Mouse (Mus musculus) forebrain, embryonic 13.5 days (tissue): ENCODE data around the gene Dab2ip. TPM values are rescaled to one million over a fixed set of nuclear protein-coding genes. Genes with fewer than 3 reads are reported as not detected.
A peak's percentile ranks its signal among the peaks of the same experiment; 100 is the strongest.

Source experiments
- ATAC-seq: fragments of 200-750 bp; cut with Nextera tagmentation; 2 replicates; pipeline ENCODE4 v1.8.0; 2017
- H3K27ac ChIP-seq: fragments of 300-500 bp; sonication (generic); 2 replicates; pipeline ENCODE4 v1.5.1; 2015; ENCODE audit warnings: inconsistent platforms, mild to moderate bottlenecking, moderate library complexity
- H3K27me3 ChIP-seq: fragments of 300-500 bp; sonication (generic); 2 replicates; pipeline ENCODE4 v1.6.1; 2015; ENCODE audit warnings: mild to moderate bottlenecking, inconsistent platforms
- H3K36me3 ChIP-seq: fragments of 300-500 bp; sonication (generic); 2 replicates; pipeline ENCODE4 v1.6.1; 2015; ENCODE audit warnings: mild to moderate bottlenecking, inconsistent platforms; ENCODE audit not compliant: poor library complexity, severe bottlenecking
- H3K4me1 ChIP-seq: fragments of 300-500 bp; sonication (generic); 2 replicates; pipeline ENCODE4 v1.6.1; 2015; ENCODE audit warnings: inconsistent platforms
- H3K4me2 ChIP-seq: fragments of 300-500 bp; sonication (generic); 2 replicates; pipeline ENCODE4 v1.6.1; 2015; ENCODE audit warnings: inconsistent platforms, mild to moderate bottlenecking, moderate library complexity
- H3K4me3 ChIP-seq: fragments of 300-500 bp; sonication (generic); 2 replicates; pipeline ENCODE4 v1.5.1; 2015; ENCODE audit warnings: mild to moderate bottlenecking, inconsistent platforms
- H3K9ac ChIP-seq: fragments of 300-500 bp; sonication (generic); 2 replicates; pipeline ENCODE4 v1.6.1; 2015; ENCODE audit warnings: mild to moderate bottlenecking, inconsistent platforms
- H3K9me3 ChIP-seq: fragments of 300-500 bp; sonication (generic); replicated peaks from 2 replicates; pipeline ENCODE4 v1.6.1; 2016; ENCODE audit warnings: inconsistent platforms
- WGBS: fragments of 180-500 bp; shearing (Covaris S2); methylation state at CpG from one replicate; pipeline ENCODE4 v1.1.7; 2015; 5-methylcytosine and 5-hydroxymethylcytosine counted together
- polyA plus RNA-seq: library from polyadenylated mRNA; unstranded; fragments of >200 nt; fragmentation: Nextera tagmentation; extraction: Ambion mirVana; gene quantifications from 2 replicates; pipeline ENCODE4 v1.2.1, GENCODE M21; 2015

Dab2ip gene
- polyA plus RNA-seq, 1 experiment from 2014 or later: 27.4 TPM

- no peak overlapping the region for H3K4me2 ChIP-seq
- WGBS: 92% methylated on average over 7 of the region's 7 CpGs
Observed at GRCm38 (mm10) chr2:35608856-35609255, 50.8 kb downstream of the Dab2ip start.

GRCm38 (mm10) chr2:35609317-35609716 lies 51.3 kb downstream of the Dab2ip start:
- no peak overlapping the region for H3K4me3 ChIP-seq
- no peak overlapping the region for H3K27ac ChIP-seq
- H3K4me2 ChIP-seq: no peak overlapping the region
- H3K27me3 ChIP-seq: no peaks in the 10 kb centered on the region
- H3K9me3 ChIP-seq: no peaks in the 10 kb centered on the region
- H3K36me3 ChIP-seq: no peaks in the 10 kb centered on the region
- ATAC-seq: peak; percentile 16; the same call in 1 of the 2 replicates
- peaks cover 35% of the 10 kb centered on the region for H3K4me1 ChIP-seq
- H3K9ac ChIP-seq: no peak overlapping the region
- WGBS: 69% methylated on average over 9 of the region's 9 CpGs

More at GRCm38 (mm10) chr2:35608856-35609255, 50.8 kb downstream of the Dab2ip start:
- Histone ChIP-seq H3K27ac (no peak overlapping the region), H3K9me3 (no peaks in the 10 kb centered on the region), H3K4me3 (no peak overlapping the region), H3K27me3 (no peaks in the 10 kb centered on the region), H3K4me1 (peaks cover 35% of the 10 kb centered on the region), H3K36me3 (no peaks in the 10 kb centered on the region), H3K9ac (no peak overlapping the region)
- ATAC-seq: no peak

DNA sequence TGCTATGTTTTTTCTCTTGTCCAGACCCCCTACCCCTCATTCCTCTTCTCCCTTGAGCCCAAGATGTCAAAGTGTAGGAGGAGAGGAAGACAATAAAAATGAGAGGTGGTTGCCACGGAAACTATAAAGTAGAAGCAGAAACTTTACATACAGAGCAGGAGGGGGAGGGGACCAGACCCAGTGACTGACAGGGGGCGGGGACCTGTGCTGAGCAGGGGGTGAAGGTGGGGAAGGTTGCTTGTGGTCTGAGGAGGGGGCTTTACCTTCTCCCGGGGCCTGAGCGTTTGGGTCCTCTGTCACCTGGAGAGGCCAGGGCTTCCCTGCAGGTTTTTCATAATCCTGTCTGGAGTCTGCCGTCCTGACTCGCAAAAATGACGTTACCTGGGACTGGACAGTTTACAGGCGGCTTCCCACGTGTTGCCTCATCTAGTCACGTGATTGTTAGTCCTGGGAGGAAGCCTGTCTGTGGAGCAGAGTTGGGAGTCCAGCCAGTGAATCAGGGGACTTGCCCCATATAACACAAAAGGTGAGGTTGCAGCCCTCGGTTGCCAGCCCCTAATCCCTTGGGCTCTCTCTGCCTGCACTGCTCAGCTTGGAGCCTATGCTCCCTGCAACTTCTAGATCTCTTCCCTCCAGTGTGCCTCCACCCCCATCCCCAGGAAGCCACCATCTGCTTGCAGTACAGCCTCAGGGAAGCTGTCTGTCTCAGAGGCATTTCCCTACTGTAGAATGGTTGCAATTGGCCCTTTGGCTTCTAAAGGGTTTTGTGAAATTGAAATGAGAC lies 52.3 kb downstream of the Dab2ip start:
- H3K4me3 ChIP-seq: no peak overlapping the region
- WGBS: 3% methylated on average over 11 of the region's 11 CpGs
- H3K27ac ChIP-seq: peak overlapping the region; percentile 49; the same call in 1 of the 2 replicates
- peak overlapping the region; percentile 13 for H3K4me2 ChIP-seq
- no peaks in the 10 kb centered on the region for H3K36me3 ChIP-seq
- peaks cover 35% of the 10 kb centered on the region for H3K4me1 ChIP-seq
- H3K9ac ChIP-seq: peak overlapping the region; percentile 8; the same call in 1 of the 2 replicates
- peak; percentile 65 for ATAC-seq
- H3K27me3 ChIP-seq: no peaks in the 10 kb centered on the region
- no peaks in the 10 kb centered on the region for H3K9me3 ChIP-seq

GRCm38 (mm10) chr2:35610976-35611375 lies 52.9 kb downstream of the Dab2ip start:
- Histone ChIP-seq H3K4me1 (peaks cover 35% of the 10 kb centered on the region), H3K9ac (no peak overlapping the region), H3K9me3 (no peaks in the 10 kb centered on the region), H3K4me3 (no peak overlapping the region), H3K4me2 (no peak overlapping the region), H3K27me3 (no peaks in the 10 kb centered on the region), H3K36me3 (no peaks in the 10 kb centered on the region), H3K27ac (peak overlapping the region; percentile 49)
- 74% methylated on average over 7 of the region's 7 CpGs for WGBS
- peak; percentile 6; the same call in 1 of the 2 replicates for ATAC-seq

DNA sequence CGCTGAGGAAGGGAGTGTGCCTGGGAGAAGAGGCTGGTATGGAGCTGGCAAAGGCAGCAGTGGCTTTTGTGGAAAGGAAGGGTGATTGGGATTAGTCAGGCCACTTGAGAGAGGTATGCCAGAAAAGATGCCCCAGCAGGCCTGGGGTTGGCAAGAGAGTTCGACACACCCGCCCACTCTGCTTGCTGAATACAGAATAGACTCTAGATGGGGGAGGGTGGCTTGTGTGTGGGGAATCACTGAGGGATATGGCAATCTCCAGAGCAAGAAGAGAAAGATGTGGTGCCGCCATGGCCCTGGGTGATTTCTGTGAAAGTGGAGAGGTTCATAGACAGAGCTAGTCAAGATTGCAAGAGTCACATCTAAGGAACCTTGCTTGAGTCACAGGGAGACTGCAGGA lies 53.6 kb downstream of the Dab2ip start:
- WGBS: 77% methylated on average over 4 of the region's 4 CpGs
- Histone ChIP-seq H3K4me2 (no peak overlapping the region), H3K4me1 (peaks cover 35% of the 10 kb centered on the region), H3K9ac (no peak overlapping the region), H3K9me3 (no peaks in the 10 kb centered on the region), H3K4me3 (no peak overlapping the region), H3K27me3 (no peaks in the 10 kb centered on the region), H3K36me3 (no peaks in the 10 kb centered on the region), H3K27ac (no peak overlapping the region)
- no peak for ATAC-seq

GRCm38 (mm10) chr2:35612297-35612696 lies 54.2 kb downstream of the Dab2ip start:
- H3K4me1 ChIP-seq: peaks cover 33% of the 10 kb centered on the region
- 90% methylated on average over 7 of the region's 7 CpGs for WGBS
- no peak for ATAC-seq

DNA sequence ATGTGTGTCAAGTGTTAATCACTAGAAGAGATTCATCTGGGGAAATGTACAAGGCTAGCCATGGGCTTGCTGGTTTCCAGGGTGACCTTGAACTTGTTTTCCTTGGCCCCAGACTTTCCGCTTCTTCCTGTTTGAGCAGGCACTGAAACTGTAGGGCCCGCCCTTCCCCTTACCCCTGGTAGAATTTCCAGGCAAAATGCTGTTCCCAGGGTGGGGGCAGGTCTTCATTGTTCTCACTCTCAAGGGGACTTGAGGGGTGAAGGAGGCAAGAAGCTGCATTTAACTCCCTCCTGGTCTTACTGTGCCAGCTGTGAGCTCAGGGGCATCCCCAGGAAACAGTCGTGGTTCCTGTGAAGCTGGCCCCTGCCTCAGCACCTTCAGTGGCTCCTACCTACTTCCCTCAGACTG lies 55.9 kb downstream of the Dab2ip start:
- H3K36me3 ChIP-seq: no peaks in the 10 kb centered on the region
- no peaks in the 10 kb centered on the region for H3K9me3 ChIP-seq
- no peak overlapping the region for H3K9ac ChIP-seq
- peaks cover 29% of the 10 kb centered on the region for H3K4me1 ChIP-seq
- WGBS: 46% methylated on average over 3 of the region's 3 CpGs
- ATAC-seq: no peak
- H3K27me3 ChIP-seq: no peaks in the 10 kb centered on the region; the same call in 1 of the 2 replicates
- no peak overlapping the region for H3K27ac ChIP-seq
- no peak overlapping the region for H3K4me3 ChIP-seq
- H3K4me2 ChIP-seq: no peak overlapping the region

More at GRCm38 (mm10) chr2:35612297-35612696, 54.2 kb downstream of the Dab2ip start:
- Histone ChIP-seq H3K9me3 (no peaks in the 10 kb centered on the region), H3K27me3 (no peaks in the 10 kb centered on the region; the same call in 1 of the 2 replicates), H3K36me3 (no peaks in the 10 kb centered on the region), H3K27ac (no peak overlapping the region), H3K4me3 (no peak overlapping the region), H3K4me2 (no peak overlapping the region), H3K9ac (no peak overlapping the region)

DNA sequence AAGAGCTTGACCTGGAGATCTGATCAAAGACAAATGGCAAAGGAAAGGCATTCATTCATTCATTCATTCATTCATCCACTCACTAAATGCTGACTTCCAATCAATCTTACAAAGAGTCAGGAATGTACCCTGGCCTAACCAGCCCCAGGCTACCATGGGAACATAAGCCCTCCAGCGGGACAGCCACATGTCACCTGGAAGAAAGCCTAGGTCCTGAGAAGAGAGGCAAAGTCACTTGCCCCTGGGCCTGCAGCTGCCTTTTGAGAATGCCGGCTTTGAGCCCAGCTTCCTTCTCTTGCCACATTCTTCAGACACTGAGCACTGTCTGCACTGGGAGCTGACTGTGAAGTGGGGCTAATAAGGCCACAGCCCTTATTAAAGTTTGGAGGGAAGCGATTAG lies 56.3 kb downstream of the Dab2ip start:
- no peak for ATAC-seq
- no peaks in the 10 kb centered on the region; the same call in 1 of the 2 replicates for H3K27me3 ChIP-seq
- no peak overlapping the region for H3K9ac ChIP-seq
- H3K27ac ChIP-seq: no peak overlapping the region
- 45% methylated on average over 3 of the region's 3 CpGs for WGBS
- H3K4me2 ChIP-seq: no peak overlapping the region
- H3K36me3 ChIP-seq: no peaks in the 10 kb centered on the region
- no peaks in the 10 kb centered on the region for H3K9me3 ChIP-seq
- no peak overlapping the region for H3K4me3 ChIP-seq
- peaks cover 31% of the 10 kb centered on the region for H3K4me1 ChIP-seq

DNA sequence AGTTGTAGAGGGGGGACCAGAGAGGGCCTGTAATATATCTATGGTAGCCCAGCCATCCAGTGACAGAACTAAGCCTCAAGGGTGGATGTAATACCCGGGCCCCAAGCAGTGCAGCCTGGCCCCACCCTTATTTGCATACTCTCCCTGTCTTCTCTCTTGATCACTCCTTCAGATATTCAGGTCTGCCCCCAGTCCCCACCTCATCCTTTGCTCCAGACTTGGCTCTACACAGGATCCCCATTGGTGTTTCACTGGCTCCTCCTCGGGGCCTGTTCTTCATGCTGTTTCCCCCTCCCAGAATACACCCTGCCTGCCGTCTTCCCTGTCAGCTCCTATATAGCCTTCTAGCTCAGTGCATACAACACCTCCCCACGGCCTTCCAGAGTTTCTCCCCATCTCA lies 57.3 kb downstream of the Dab2ip start:
- no peak overlapping the region for H3K4me3 ChIP-seq
- H3K27me3 ChIP-seq: no peaks in the 10 kb centered on the region; the same call in 1 of the 2 replicates
- 66% methylated on average over 4 of the region's 4 CpGs for WGBS
- H3K9me3 ChIP-seq: no peaks in the 10 kb centered on the region
- H3K36me3 ChIP-seq: no peaks in the 10 kb centered on the region
- H3K4me2 ChIP-seq: no peak overlapping the region
- H3K4me1 ChIP-seq: peaks cover 31% of the 10 kb centered on the region
- H3K27ac ChIP-seq: no peak overlapping the region
- H3K9ac ChIP-seq: no peak overlapping the region
- no peak for ATAC-seq

DNA sequence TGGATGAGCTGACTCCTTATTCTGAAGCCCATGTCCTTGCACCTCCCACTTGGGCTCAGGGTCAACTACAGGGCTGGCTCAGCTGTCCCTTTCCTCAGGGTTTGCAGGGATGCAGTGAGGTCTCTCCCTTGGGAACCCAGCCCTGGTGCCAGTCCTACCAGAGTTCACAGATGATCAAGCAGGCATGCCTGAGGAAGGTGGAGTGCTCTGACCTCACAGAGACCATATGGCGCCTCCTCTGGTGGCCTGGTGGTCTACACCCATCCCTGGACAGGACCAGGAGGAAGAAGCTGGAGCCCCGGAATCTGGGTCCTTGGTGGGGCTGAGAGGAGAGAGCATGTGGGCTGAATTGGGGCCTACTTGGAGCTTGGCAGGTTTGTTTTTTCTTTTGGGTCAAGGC lies 57.9 kb downstream of the Dab2ip start:
- no peaks in the 10 kb centered on the region; the same call in 1 of the 2 replicates for H3K27me3 ChIP-seq
- H3K4me1 ChIP-seq: peaks cover 31% of the 10 kb centered on the region
- 56% methylated on average over 2 of the region's 2 CpGs for WGBS
- no peaks in the 10 kb centered on the region for H3K9me3 ChIP-seq
- H3K4me3 ChIP-seq: no peak overlapping the region
- H3K36me3 ChIP-seq: no peaks in the 10 kb centered on the region
- H3K4me2 ChIP-seq: no peak overlapping the region
- no peak for ATAC-seq
- no peak overlapping the region for H3K9ac ChIP-seq
- H3K27ac ChIP-seq: no peak overlapping the region

DNA sequence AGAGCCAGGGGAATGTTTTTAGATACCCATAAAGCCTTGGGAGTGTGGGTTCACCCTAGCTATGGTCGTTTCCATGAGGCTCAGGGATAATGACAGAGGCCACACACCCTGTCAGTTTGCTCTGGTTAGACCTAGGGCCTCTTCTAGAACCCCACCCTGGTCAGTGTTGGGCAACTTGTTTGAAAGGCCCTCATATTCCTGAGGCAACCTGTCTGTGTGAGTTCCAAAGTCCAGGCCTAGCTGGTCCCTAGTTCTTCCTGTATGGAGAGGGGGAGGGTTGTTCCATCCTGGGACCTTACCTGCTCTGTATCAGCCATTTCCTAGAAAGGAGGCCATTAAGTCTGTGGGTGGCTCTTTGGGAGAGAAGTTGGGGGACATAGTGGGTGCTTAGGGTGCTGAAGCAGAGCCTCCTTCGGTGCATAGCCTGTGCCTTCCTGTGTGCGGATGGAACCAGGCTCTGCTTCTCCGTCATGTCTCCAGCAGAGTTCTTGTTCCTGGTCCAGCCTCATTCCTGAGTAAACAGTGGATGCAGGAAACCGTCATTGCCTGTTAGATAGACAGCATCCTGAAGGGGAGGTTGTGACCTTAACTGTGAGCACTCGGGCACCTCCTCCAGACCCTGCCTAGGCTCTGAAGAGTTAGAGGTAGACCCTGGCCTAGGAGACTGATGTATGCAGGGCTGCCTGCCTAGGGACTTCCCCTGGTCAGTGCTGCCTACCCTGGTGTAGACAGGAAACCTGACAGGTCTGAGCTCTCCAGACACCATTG lies 59.0 kb downstream of the Dab2ip start:
- no peaks in the 10 kb centered on the region; the same call in 1 of the 2 replicates for H3K27me3 ChIP-seq
- H3K36me3 ChIP-seq: no peaks in the 10 kb centered on the region
- no peak for ATAC-seq
- H3K9me3 ChIP-seq: no peaks in the 10 kb centered on the region
- no peak overlapping the region for H3K4me2 ChIP-seq
- H3K4me3 ChIP-seq: no peak overlapping the region
- 77% methylated on average over 6 of the region's 6 CpGs for WGBS
- H3K4me1 ChIP-seq: peaks cover 31% of the 10 kb centered on the region
- no peak overlapping the region for H3K27ac ChIP-seq
- no peak overlapping the region for H3K9ac ChIP-seq

DNA sequence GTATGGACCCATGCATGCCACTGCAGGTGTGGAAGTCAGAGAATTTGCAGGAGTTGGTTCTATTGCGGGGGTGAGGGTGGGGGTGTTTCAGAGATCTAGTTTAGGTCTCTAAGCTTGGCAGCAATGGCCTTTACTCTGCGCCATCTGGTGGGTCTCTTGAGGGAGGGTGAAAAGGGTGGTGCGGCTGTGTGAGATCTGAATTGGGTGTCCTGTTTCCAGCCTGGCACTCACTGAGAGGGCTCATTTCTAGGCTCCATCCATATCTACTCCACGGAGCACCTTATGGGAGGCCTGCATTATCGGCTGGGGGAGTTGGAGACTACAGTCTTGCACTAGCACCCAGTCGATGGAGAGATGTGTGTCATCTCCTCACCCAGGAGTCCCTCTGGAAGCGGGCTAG lies 60.9 kb downstream of the Dab2ip start:
- H3K4me2 ChIP-seq: no peak overlapping the region
- no peak overlapping the region for H3K9ac ChIP-seq
- H3K36me3 ChIP-seq: no peaks in the 10 kb centered on the region
- H3K27me3 ChIP-seq: no peaks in the 10 kb centered on the region; the same call in 1 of the 2 replicates
- no peak for ATAC-seq
- no peaks in the 10 kb centered on the region for H3K9me3 ChIP-seq
- H3K4me3 ChIP-seq: no peak overlapping the region
- H3K4me1 ChIP-seq: peaks cover 50% of the 10 kb centered on the region
- 74% methylated on average over 7 of the region's 7 CpGs for WGBS
- no peak overlapping the region for H3K27ac ChIP-seq
